Mouse (Mus musculus) brain, embryonic 14.5 days (tissue): ENCODE data around the gene Tbl2.

Experiments
- CTCF ChIP-seq: fragments of 200-500 bp; IDR thresholded peaks from 2 replicates; pipeline ENCODE4 v1.5.1; 2012; ENCODE audit warnings: inconsistent platforms, mild to moderate bottlenecking, moderate library complexity, borderline replicate concordance; ENCODE audit not compliant: insufficient read depth, insufficient read length; ENCODE audit errors: extremely low read depth
- POLR2A ChIP-seq: fragments of 200-500 bp; IDR thresholded peaks from 2 replicates; pipeline ENCODE4 v1.6.1; 2012; ENCODE audit warnings: mild to moderate bottlenecking, inconsistent platforms, borderline replicate concordance; ENCODE audit not compliant: poor library complexity, insufficient read depth, insufficient read length, severe bottlenecking; ENCODE audit errors: extremely low read depth

- no peak for TF ChIP-seq CTCF
- no peak for TF ChIP-seq POLR2A
Observed at GRCm38 (mm10) chr5:135115241-135115640, 34.2 kb upstream of the Tbl2 start.
